Mouse (Mus musculus): Measurements from ENCODE around the gene Nudt3.
"Not testable (repeated sequence)": the region's sequence is repeated elsewhere in the genome, so short reads cannot be mapped to it uniquely, and the experiment has no call there.

The Nudt3 gene

GRCm38 (mm10) chr17:27623360-27624326 is at the start of gene Nudt3:
TSS of gene Nudt3 (minus strand) at chr17:27623495.
- DNase-seq: peak; percentile 79 to 85

- no peak for DNase-seq
These were observed 48.4 kb upstream of the Nudt3 start for GRCm38 (mm10) chr17:27671720-27672119.

GRCm38 (mm10) chr17:27658767-27659166 is 35.5 kb upstream of the Nudt3 start:
- DNase-seq: no peak

GRCm38 (mm10) chr17:27657123-27657522 is 33.8 kb upstream of the Nudt3 start:
- DNase-seq: no peak

- no peak for DNase-seq
These were observed 33.1 kb upstream of the Nudt3 start for GRCm38 (mm10) chr17:27656414-27656813.

GRCm38 (mm10) chr17:27656011-27656399 is 32.7 kb upstream of the Nudt3 start:
- no peak for DNase-seq

GRCm38 (mm10) chr17:27655089-27656010 is 32.1 kb upstream of the Nudt3 start, which contains the start of gene Pacsin1:
TSS of gene Pacsin1 (plus strand) at chr17:27655509.
- DNase-seq: no peak

GRCm38 (mm10) chr17:27653253-27653959 is 30.1 kb upstream of the Nudt3 start:
- no peak for DNase-seq

- DNase-seq: no peak
These were observed 28.9 kb upstream of the Nudt3 start for GRCm38 (mm10) chr17:27652046-27652790.

GRCm38 (mm10) chr17:27650586-27650985 is 27.3 kb upstream of the Nudt3 start:
- DNase-seq: peak; percentile 73 to 78

- DNase-seq: peak; percentile 63 to 76
These were observed 26.9 kb upstream of the Nudt3 start for GRCm38 (mm10) chr17:27650160-27650559.

- DNase-seq: no peak
These were observed 22.5 kb upstream of the Nudt3 start for GRCm38 (mm10) chr17:27645807-27646206.

- DNase-seq: no peak
These were observed 21.3 kb upstream of the Nudt3 start for GRCm38 (mm10) chr17:27644572-27644971.

GRCm38 (mm10) chr17:27643756-27644155 is 20.5 kb upstream of the Nudt3 start:
- no peak for DNase-seq

- DNase-seq: no peak
These were observed 19.8 kb upstream of the Nudt3 start for GRCm38 (mm10) chr17:27643101-27643500.

GRCm38 (mm10) chr17:27642491-27643062 is 19.3 kb upstream of the Nudt3 start:
- no peak for DNase-seq

GRCm38 (mm10) chr17:27639851-27640250 is 16.6 kb upstream of the Nudt3 start:
- DNase-seq: not testable (repeated sequence)

GRCm38 (mm10) chr17:27638921-27639332 is 15.6 kb upstream of the Nudt3 start:
- no peak for DNase-seq

- no peak for DNase-seq
These were observed 14.0 kb upstream of the Nudt3 start for GRCm38 (mm10) chr17:27637333-27637732.

- no peak for DNase-seq
These were observed 13.1 kb upstream of the Nudt3 start, which contains the start of gene Rps10 for GRCm38 (mm10) chr17:27636132-27637020. TSS of gene Rps10 (minus strand) at chr17:27636669.

All from kidney, adult 8-10 months (tissue).